Mouse (Mus musculus) megakaryocyte, embryonic 14.5 days (primary cell): Measurements from ENCODE around the gene Zfhx3. TPM values are rescaled to one million over a fixed set of nuclear protein-coding genes. Genes with fewer than 3 reads are reported as not detected.

Experiments used
- H3K27me3 ChIP-seq: replicated peaks from 2 replicates; pipeline ENCODE3; 2012; ENCODE audit warnings: inconsistent platforms
- H3K36me3 ChIP-seq: replicated peaks from 2 replicates; pipeline ENCODE3; 2012; ENCODE audit warnings: low read length, inconsistent platforms, mixed read lengths
- H3K4me1 ChIP-seq: 2 replicates; pipeline ENCODE4 v1.6.1; 2012; ENCODE audit warnings: inconsistent platforms
- H3K4me3 ChIP-seq: replicated peaks from 2 replicates; pipeline ENCODE3; 2012; ENCODE audit warnings: moderate library complexity, mild to moderate bottlenecking, inconsistent platforms
- H3K9me3 ChIP-seq: 2 replicates; pipeline ENCODE4 v1.6.1; 2012; ENCODE audit warnings: inconsistent platforms
- FLI1 ChIP-seq: IDR thresholded peaks from 2 replicates; pipeline ENCODE4 v1.6.1; 2012; ENCODE audit warnings: low read length, inconsistent platforms, mixed read lengths
- GATA1 ChIP-seq: IDR thresholded peaks from 3 replicates; pipeline ENCODE4 v1.6.1; 2012; ENCODE audit warnings: mixed read lengths, low read length, inconsistent platforms, borderline replicate concordance
- polyA plus RNA-seq: library from polyadenylated mRNA; stranded (reverse); fragments of >175 nt; gene quantifications from 2 replicates; pipeline ENCODE4 v1.2.3, GENCODE M21; 2012; ENCODE audit warnings: low replicate concordance; ENCODE audit not compliant: insufficient read depth

Zfhx3 gene
- polyA plus RNA-seq, 1 experiment: 1.1 TPM

GRCm38 (mm10) chr8:109001923-109002322, 1059.5 kb downstream of the Zfhx3 start:
- no peaks in the 10 kb centered on the region for H3K36me3 ChIP-seq
- no peaks in the 10 kb centered on the region for H3K4me1 ChIP-seq
- H3K27me3 ChIP-seq: no peaks in the 10 kb centered on the region
- TF ChIP-seq FLI1: no peak
- no peak for TF ChIP-seq GATA1
- H3K4me3 ChIP-seq: no peak overlapping the region
- peaks cover 5% of the 10 kb centered on the region; the same call in 1 of the 2 replicates for H3K9me3 ChIP-seq

GRCm38 (mm10) chr8:109006986-109007385, 1064.5 kb downstream of the Zfhx3 start:
- TF ChIP-seq FLI1 (no peak), GATA1 (no peak)
- no peaks in the 10 kb centered on the region for H3K4me1 ChIP-seq
- no peaks in the 10 kb centered on the region for H3K27me3 ChIP-seq
- H3K4me3 ChIP-seq: no peak overlapping the region
- peaks cover 2% of the 10 kb centered on the region; the same call in 1 of the 2 replicates for H3K9me3 ChIP-seq
- H3K36me3 ChIP-seq: no peaks in the 10 kb centered on the region
